Mouse (Mus musculus): ENCODE measurements at regions not wholly inside any gene's neighbourhood (a gene's known extent, or its start where the extent isn't known, plus 50 kb on each side); places are given as distances from the start of the nearest gene placed in this dataset.

DNA sequence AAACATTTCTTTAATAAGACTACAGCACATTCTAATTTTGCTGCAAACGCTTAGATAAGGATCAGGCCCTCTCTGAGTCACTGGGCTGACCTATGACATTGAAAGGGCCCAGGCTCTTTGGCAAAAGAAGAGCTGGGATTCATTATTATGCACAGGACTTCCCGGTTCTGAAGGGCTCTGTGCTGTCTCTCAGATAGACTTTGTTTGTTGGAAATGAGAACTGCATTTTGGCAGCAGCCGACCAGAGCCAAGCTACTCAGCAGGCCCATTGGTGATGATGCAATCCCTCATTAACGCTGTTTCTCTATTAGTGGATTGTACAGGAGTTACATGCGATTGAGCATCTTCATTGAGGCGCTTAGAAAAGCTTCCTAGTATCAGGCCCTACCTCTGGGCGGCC is 204.9 kb upstream of the Sox2 start:
- Histone ChIP-seq H3K4me3 (replicated peaks) (no peak overlapping the region), H3K9ac (no peak overlapping the region), H3K9me3 (no peaks in the 10 kb centered on the region), H3K27me3 (replicated peaks) (no peaks in the 10 kb centered on the region), H3K4me2 (replicated peaks) (no peak overlapping the region), H3K27ac (no peak overlapping the region), H3K36me3 (no peaks in the 10 kb centered on the region), H3K4me1 (replicated peaks) (no peaks in the 10 kb centered on the region)
- WGBS, result 52% methylated on average over 7 of the region's 7 CpGs
- no peak for ATAC-seq

DNA sequence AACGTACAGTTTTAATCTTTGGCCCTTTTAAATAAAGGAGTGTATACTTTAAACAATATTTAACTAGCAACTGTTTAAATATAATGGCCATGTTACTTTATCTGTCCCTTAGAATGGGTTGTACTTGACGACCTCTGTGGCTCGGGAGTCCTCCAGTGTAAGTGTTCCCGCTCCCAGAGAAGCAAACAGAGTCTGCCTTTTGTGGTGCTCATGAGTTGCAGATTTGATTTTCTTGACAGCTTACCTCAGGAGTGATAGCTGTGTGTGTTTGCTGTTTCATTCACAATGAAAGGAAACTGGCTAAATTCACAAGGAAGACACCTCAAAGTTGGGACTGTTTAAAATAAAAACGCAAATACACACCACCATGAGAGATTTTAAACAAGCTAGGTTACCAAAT is 205.4 kb upstream of the Sox2 start:
- Histone ChIP-seq H3K4me2 (replicated peaks) (no peak overlapping the region), H3K27me3 (replicated peaks) (no peaks in the 10 kb centered on the region), H3K9ac (no peak overlapping the region), H3K4me3 (replicated peaks) (no peak overlapping the region), H3K27ac (no peak overlapping the region), H3K36me3 (no peaks in the 10 kb centered on the region), H3K9me3 (no peaks in the 10 kb centered on the region), H3K4me1 (replicated peaks) (no peaks in the 10 kb centered on the region)
- 29% methylated on average over 5 of the region's 5 CpGs for WGBS
- ATAC-seq, result no peak

DNA sequence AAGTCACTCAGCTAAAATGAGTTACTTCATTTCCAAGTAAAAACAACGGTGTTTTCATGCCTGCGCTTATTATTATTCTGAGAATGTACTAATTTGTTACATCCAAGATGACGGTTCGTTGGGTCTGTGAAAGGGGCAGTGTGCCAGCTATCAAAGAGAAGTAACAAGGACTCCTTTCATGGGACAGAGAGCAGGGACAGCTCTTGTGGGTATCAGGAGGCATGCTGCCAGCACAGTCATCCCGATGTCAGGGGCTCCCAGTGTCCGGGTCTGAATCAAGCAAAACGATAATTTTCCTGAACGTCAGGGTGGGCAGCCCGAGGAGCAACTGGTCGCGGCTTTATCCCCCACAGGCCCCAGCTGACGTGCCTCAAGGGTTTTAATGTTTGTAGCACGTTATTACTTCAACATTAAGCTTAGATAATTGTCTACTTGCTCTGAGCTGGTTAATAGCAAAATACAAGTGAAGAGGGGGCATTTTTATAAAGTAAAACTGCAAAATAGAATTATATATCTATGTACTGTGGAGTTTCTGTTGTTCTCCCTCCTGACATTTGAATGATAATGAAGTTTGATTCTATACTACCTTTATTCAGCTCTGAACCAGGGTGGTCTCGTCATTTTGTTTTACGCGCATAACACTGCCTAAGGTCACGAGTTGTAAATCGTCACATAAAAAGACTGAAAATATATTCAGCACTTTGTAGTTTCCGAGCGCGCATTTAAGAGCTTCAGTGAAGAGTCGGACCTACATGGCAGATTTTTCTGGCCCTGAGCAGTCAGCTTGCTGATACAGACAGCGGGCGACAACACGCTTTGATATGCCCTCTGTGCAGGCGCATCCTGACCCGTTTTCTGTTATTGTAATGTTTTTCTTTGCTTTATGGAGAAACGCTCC is 206.2 kb upstream of the Sox2 start:
- no peaks in the 10 kb centered on the region for H3K9me3 ChIP-seq
- H3K27ac ChIP-seq, result no peak overlapping the region
- no peak overlapping the region for H3K9ac ChIP-seq
- 62% methylated on average over 28 of the region's 28 CpGs for WGBS
- no peaks in the 10 kb centered on the region for H3K36me3 ChIP-seq
- no peak overlapping the region for H3K4me3 ChIP-seq (replicated peaks)
- H3K4me2 ChIP-seq (replicated peaks), result no peak overlapping the region
- 0 out of 2 replicates have a peak, but pooled peaks have one; percentile 28 for ATAC-seq
- no peaks in the 10 kb centered on the region for H3K27me3 ChIP-seq (replicated peaks)
- H3K4me1 ChIP-seq (replicated peaks), result no peaks in the 10 kb centered on the region

DNA sequence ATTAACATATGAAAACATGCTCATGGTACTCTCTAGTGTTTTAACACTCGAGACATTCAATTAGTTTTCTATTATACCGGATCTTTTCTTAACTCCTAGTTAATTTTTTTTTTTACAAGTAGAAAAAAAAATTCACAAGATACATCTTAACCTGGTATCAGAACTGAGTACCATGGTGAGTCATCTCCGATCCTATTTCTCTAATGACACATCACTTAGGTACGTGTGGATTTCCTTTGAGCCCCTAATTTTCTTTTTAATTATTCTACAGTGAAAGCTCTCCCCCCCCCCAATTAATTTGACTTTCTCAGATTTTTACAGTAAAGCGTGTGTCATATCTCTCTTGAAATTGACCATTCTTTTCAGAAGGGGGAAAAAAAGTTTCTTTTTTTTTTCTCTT is 206.9 kb upstream of the Sox2 start:
- Histone ChIP-seq H3K27me3 (replicated peaks) (no peaks in the 10 kb centered on the region), H3K9me3 (no peaks in the 10 kb centered on the region), H3K36me3 (no peaks in the 10 kb centered on the region), H3K4me3 (replicated peaks) (no peak overlapping the region), H3K27ac (no peak overlapping the region), H3K4me1 (replicated peaks) (no peaks in the 10 kb centered on the region), H3K4me2 (replicated peaks) (no peak overlapping the region), H3K9ac (no peak overlapping the region)
- 79% methylated on average over 5 of the region's 5 CpGs for WGBS
- ATAC-seq, result no peak

DNA sequence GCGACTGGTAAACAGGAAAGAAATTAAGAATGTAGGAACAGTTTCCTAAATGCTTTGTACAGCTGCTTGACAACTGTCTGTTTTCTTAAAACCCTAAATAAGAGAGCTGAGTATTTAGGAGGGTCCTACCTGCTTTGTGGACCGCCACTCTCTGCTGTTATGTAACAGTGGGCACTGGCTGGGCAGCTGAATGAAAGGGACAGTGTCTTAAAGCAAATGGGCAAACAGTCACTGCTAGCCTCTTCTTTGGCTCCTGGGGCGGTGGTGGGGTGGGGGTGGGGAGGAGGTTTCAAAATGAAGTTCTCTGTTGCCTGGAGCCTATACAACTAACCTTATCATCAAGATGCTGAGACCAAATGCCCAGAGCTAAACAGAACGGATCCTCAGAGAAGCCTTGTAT is 208.4 kb upstream of the Sox2 start:
- Histone ChIP-seq H3K9me3 (no peaks in the 10 kb centered on the region), H3K4me2 (replicated peaks) (no peak overlapping the region), H3K4me3 (replicated peaks) (no peak overlapping the region), H3K27ac (no peak overlapping the region), H3K27me3 (replicated peaks) (no peaks in the 10 kb centered on the region), H3K36me3 (no peaks in the 10 kb centered on the region), H3K4me1 (replicated peaks) (no peaks in the 10 kb centered on the region), H3K9ac (no peak overlapping the region)
- no peak for ATAC-seq
- 73% methylated on average over 4 of the region's 4 CpGs for WGBS

DNA sequence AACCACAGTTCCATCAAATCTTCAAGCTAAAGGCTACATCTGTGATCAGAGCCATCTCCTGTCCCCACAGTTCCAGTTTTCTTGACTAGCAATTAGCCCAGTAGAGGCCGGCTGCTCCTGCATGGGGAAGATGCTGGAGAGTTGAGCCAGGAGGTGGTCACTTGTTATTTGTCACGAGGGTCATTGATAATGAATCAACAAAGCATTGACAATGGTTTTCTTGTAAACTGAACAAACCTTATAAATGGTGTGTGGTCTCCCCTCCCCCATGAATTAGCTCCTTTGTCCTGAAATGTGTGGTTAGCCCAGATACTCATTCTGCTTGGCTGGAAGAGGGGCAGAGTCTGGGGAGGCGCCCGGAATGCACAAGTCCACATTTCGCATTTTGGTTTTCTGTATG is 208.9 kb upstream of the Sox2 start:
- Histone ChIP-seq H3K4me1 (replicated peaks) (no peaks in the 10 kb centered on the region), H3K4me3 (replicated peaks) (no peak overlapping the region), H3K36me3 (no peaks in the 10 kb centered on the region), H3K9ac (no peak overlapping the region), H3K27me3 (replicated peaks) (no peaks in the 10 kb centered on the region), H3K27ac (no peak overlapping the region), H3K9me3 (no peaks in the 10 kb centered on the region), H3K4me2 (replicated peaks) (no peak overlapping the region)
- no peak for ATAC-seq
- 67% methylated on average over 5 of the region's 5 CpGs for WGBS

DNA sequence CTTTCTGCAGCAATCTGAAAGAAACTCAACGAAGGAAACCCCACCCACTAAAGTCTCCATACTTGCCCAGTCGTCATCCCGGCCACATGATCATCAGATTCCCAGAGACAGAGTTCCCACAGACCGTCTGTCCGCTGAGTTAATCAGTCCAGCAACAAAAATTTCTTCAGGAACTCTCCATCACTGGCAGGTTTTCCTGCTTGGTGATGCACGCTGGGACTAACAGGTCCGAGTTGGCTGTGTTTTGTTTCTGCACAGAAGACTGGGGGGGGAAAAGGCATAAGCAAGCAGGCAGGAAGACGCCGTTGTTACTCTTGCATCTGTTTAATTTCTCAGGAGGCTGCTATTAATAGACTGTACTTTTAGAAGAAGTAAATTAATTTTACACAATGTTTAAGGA is 215.3 kb upstream of the Sox2 start:
- no peak overlapping the region for H3K4me3 ChIP-seq (replicated peaks)
- H3K9me3 ChIP-seq, result no peaks in the 10 kb centered on the region
- H3K4me2 ChIP-seq (replicated peaks), result no peak overlapping the region
- H3K36me3 ChIP-seq, result no peaks in the 10 kb centered on the region
- H3K27ac ChIP-seq, result no peak overlapping the region
- ATAC-seq, result no peak
- no peaks in the 10 kb centered on the region for H3K27me3 ChIP-seq (replicated peaks)
- WGBS, result 55% methylated on average over 9 of the region's 9 CpGs
- H3K9ac ChIP-seq, result no peak overlapping the region
- H3K4me1 ChIP-seq (replicated peaks), result no peaks in the 10 kb centered on the region

DNA sequence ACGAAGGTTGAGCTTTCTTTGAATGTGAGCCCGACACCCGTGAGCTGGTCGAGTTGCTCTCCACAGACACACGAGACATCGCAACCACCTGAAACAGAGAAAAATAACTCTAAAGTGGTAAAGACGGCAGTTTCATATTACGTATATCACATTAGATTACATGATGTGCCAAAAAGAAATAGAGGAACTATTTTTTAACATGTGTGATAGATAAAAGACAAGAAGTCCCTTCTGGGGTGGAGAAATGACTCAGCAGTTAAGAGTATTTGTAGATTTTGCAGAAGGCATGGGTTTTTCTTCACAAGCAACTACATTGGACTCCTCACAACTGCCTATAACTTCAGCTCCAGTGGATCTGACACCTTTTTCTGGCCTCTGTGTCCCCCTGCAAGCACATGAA is 222.2 kb upstream of the Sox2 start:
- Histone ChIP-seq H3K9me3 (no peaks in the 10 kb centered on the region), H3K27me3 (replicated peaks) (no peaks in the 10 kb centered on the region), H3K9ac (no peak overlapping the region), H3K36me3 (no peaks in the 10 kb centered on the region), H3K4me2 (replicated peaks) (no peak overlapping the region), H3K4me1 (replicated peaks) (no peaks in the 10 kb centered on the region), H3K4me3 (replicated peaks) (no peak overlapping the region), H3K27ac (no peak overlapping the region)
- ATAC-seq, result no peak
- WGBS, result 86% methylated on average over 8 of the region's 8 CpGs

DNA sequence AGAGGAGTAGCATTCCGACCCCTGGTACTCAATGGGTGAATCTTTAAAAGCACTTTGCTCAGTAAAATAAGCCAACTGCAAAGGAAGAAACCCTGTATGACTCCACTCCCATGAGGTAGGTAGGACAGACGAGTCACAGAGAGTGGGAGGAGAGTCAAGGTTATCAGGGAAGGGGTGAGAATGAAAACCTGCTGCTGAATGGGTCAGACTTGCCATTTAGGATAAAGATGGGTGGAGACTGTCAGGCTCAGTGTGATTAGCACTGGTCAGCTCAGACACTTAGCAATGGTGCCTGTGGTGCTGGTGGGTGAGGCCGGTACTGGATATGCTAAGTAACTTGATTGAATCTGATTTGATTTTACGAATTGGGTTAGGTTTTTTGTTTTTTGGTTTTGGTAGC is 222.7 kb upstream of the Sox2 start:
- H3K27me3 ChIP-seq (replicated peaks), result no peaks in the 10 kb centered on the region
- H3K27ac ChIP-seq, result no peak overlapping the region
- ATAC-seq, result no peak
- no peaks in the 10 kb centered on the region for H3K4me1 ChIP-seq (replicated peaks)
- no peak overlapping the region for H3K9ac ChIP-seq
- H3K4me2 ChIP-seq (replicated peaks), result no peak overlapping the region
- no peaks in the 10 kb centered on the region for H3K9me3 ChIP-seq
- no peak overlapping the region for H3K4me3 ChIP-seq (replicated peaks)
- no peaks in the 10 kb centered on the region for H3K36me3 ChIP-seq
- 72% methylated on average over 4 of the region's 4 CpGs for WGBS

DNA sequence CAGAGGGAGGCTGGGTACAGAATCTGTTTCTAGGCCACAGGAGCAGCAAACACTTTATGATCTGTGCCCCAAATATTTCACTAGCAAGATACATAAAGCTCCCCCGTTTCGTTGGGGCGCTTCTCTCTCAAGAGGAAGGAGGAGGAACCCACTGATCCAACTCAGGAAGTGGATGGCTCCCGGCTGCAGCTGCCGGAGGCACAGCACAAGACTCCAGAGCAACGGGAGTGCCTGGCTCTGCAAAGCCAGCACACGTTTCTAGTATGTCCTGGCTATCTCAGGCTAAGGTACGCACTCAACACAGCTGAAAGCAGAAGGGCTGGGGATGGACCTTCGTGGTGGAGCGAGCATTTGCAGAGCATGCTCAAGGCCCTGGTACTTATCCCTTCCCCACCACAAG is 223.2 kb upstream of the Sox2 start:
- WGBS, result 73% methylated on average over 10 of the region's 10 CpGs
- ATAC-seq, result no peak

DNA sequence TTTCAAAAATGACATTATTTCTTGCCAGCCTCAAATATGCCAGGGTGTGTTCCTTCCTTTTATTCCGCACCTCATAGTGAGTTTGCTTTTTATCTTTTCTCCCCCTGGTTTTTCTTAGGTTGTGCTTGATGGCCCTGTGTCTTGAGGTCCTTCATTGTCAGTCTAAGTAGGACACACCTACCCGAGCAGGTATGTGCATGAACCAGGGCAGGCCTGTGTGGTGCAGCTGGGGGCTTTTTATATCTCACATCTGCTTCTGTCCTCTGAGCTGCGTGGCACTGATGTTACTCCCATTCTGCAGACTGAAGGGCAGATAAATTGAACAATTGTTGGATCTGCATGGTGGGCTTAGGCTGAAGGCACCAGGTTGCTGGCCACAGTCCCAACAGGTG is 238.3 kb upstream of the Sox2 start:
- no peak for ATAC-seq
- no peaks in the 10 kb centered on the region for H3K4me1 ChIP-seq (replicated peaks)
- H3K27me3 ChIP-seq (replicated peaks), result no peaks in the 10 kb centered on the region
- 83% methylated on average over 3 of the region's 3 CpGs for WGBS
- H3K27ac ChIP-seq, result no peak overlapping the region
- H3K9ac ChIP-seq, result no peak overlapping the region
- H3K36me3 ChIP-seq, result no peaks in the 10 kb centered on the region
- no peak overlapping the region for H3K4me3 ChIP-seq (replicated peaks)
- H3K4me2 ChIP-seq (replicated peaks), result no peak overlapping the region
- no peaks in the 10 kb centered on the region for H3K9me3 ChIP-seq

More for the DNA sequence above, 223.2 kb upstream of the Sox2 start:
- H3K9ac ChIP-seq, result no peak overlapping the region
- H3K9me3 ChIP-seq, result no peaks in the 10 kb centered on the region
- H3K4me3 ChIP-seq (replicated peaks), result no peak overlapping the region
- H3K4me2 ChIP-seq (replicated peaks), result no peak overlapping the region
- H3K4me1 ChIP-seq (replicated peaks), result no peaks in the 10 kb centered on the region
- no peaks in the 10 kb centered on the region for H3K27me3 ChIP-seq (replicated peaks)
- no peaks in the 10 kb centered on the region for H3K36me3 ChIP-seq
- H3K27ac ChIP-seq, result no peak overlapping the region

DNA sequence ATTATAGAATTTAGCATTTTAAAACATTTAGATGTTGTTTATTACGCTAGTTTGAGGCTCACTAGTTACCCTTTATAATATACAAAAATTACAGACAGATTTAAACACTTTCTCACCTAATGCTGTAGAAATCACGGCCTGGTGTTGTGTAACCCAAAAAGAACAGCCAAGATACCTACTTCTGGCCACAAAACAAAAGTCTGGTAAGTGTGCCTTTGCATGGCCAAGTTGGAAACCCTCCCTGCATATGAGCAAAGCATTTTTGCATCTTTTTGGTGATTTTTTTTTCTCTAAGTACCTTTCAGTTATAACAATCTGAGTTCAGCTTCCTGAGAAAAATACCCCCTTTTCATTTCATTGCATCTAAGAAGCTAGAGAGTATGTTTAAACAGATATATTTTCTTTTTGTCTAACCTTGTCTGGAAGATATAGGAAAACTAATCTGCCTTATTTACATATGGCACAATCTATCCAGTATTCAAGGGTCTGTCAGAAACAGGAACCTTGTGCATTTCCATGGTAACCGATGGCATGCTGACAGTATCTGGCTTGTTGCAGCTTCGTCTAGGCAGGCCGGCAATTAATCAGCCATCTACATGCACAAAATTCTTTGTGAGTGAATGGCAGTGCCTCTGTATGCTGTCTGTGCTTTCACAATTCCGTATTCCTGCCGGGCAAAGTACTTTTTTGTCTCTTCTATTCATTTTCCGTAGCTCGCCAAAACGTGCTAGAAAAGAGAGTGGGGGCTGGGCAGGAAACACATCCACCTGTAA is 238.9 kb upstream of the Sox2 start:
- Histone ChIP-seq H3K9ac (no peak overlapping the region), H3K9me3 (no peaks in the 10 kb centered on the region), H3K36me3 (no peaks in the 10 kb centered on the region), H3K4me1 (replicated peaks) (no peaks in the 10 kb centered on the region), H3K27ac (no peak overlapping the region), H3K4me3 (replicated peaks) (no peak overlapping the region), H3K27me3 (replicated peaks) (no peaks in the 10 kb centered on the region), H3K4me2 (replicated peaks) (no peak overlapping the region)
- WGBS, result 58% methylated on average over 10 of the region's 10 CpGs
- no peak for ATAC-seq

DNA sequence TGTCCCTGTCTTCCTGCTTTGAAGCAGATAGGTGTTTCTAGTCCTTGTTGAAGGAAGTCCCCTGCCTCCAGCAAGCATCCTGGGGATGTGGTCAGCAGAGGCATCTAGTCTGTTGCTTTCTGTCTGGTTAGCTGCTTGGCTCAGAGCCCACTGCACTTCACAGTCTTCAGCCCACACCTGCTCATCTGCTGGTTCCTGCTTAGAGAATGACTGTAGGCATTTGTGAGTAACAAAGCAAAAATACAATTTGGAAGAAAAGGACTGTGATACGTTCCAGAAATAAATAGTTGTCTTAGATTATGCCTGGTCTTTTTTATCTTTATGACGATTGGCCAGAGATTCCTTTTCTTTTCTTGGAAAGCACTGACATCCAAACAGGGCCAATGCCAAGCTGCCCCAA is 246.6 kb upstream of the Sox2 start:
- H3K27ac ChIP-seq, result no peak overlapping the region
- H3K4me1 ChIP-seq (replicated peaks), result no peaks in the 10 kb centered on the region
- H3K4me3 ChIP-seq (replicated peaks), result no peak overlapping the region
- no peaks in the 10 kb centered on the region for H3K9me3 ChIP-seq
- 50% methylated on average over 2 of the region's 2 CpGs for WGBS
- H3K4me2 ChIP-seq (replicated peaks), result no peak overlapping the region
- ATAC-seq, result no peak
- no peaks in the 10 kb centered on the region for H3K27me3 ChIP-seq (replicated peaks)
- no peaks in the 10 kb centered on the region for H3K36me3 ChIP-seq
- no peak overlapping the region for H3K9ac ChIP-seq
